Mouse (Mus musculus): ENCODE measurements around the gene Col8a2.

Gene Col8a2

GRCm38 (mm10) chr4:126301584-126302309 is 15.2 kb downstream of the Col8a2 start:
- DNase-seq (ENCODE audit: extremely low read depth, low read depth) = no peak

- DNase-seq (ENCODE audit: extremely low read depth, low read depth) = no peak
These were observed 17.3 kb downstream of the Col8a2 start for GRCm38 (mm10) chr4:126303877-126304276.

GRCm38 (mm10) chr4:126305428-126305827 is 18.8 kb downstream of the Col8a2 start:
- no peak for DNase-seq (ENCODE audit: extremely low read depth, low read depth)

GRCm38 (mm10) chr4:126306058-126306457 is 19.5 kb downstream of the Col8a2 start:
- no peak for DNase-seq (ENCODE audit: extremely low read depth, low read depth)

- no peak for DNase-seq (ENCODE audit: extremely low read depth, low read depth)
These were observed 20.2 kb downstream of the Col8a2 start for GRCm38 (mm10) chr4:126306827-126307226.

- no peak for DNase-seq (ENCODE audit: extremely low read depth, low read depth)
These were observed 22.8 kb downstream of the Col8a2 start for GRCm38 (mm10) chr4:126309211-126309921.

GRCm38 (mm10) chr4:126309922-126310309 is 23.3 kb downstream of the Col8a2 start:
- DNase-seq (ENCODE audit: extremely low read depth, low read depth) = peak; percentile 63

- DNase-seq (ENCODE audit: extremely low read depth, low read depth) = no peak
These were observed 23.8 kb downstream of the Col8a2 start for GRCm38 (mm10) chr4:126310344-126310743.

GRCm38 (mm10) chr4:126311566-126312200 is 25.1 kb downstream of the Col8a2 start:
- no peak for DNase-seq (ENCODE audit: extremely low read depth, low read depth)

GRCm38 (mm10) chr4:126313202-126313601 is 26.6 kb downstream of the Col8a2 start:
- DNase-seq (ENCODE audit: extremely low read depth, low read depth) = no peak

GRCm38 (mm10) chr4:126314393-126314792 is 27.8 kb downstream of the Col8a2 start:
- DNase-seq (ENCODE audit: extremely low read depth, low read depth) = no peak

- DNase-seq (ENCODE audit: extremely low read depth, low read depth) = no peak
These were observed 29.3 kb downstream of the Col8a2 start for GRCm38 (mm10) chr4:126315931-126316330.

- DNase-seq (ENCODE audit: extremely low read depth, low read depth) = no peak
These were observed 29.9 kb downstream of the Col8a2 start for GRCm38 (mm10) chr4:126316443-126317040.

GRCm38 (mm10) chr4:126319806-126320205 is 33.2 kb downstream of the Col8a2 start:
- DNase-seq (ENCODE audit: extremely low read depth, low read depth) = no peak

GRCm38 (mm10) chr4:126321111-126321853 is 34.7 kb downstream of the Col8a2 start, which contains the start of gene Adprhl2:
Adprhl2 (minus strand) TSS chr4:126321703.
- DNase-seq (ENCODE audit: extremely low read depth, low read depth) = peak; percentile 84

GRCm38 (mm10) chr4:126321854-126322511 is 35.4 kb downstream of the Col8a2 start:
- no peak for DNase-seq (ENCODE audit: extremely low read depth, low read depth)

- DNase-seq (ENCODE audit: extremely low read depth, low read depth) = no peak
These were observed 36.1 kb downstream of the Col8a2 start for GRCm38 (mm10) chr4:126322646-126323045.

- DNase-seq (ENCODE audit: extremely low read depth, low read depth) = no peak
These were observed 38.3 kb downstream of the Col8a2 start for GRCm38 (mm10) chr4:126324861-126325260.

- no peak for DNase-seq (ENCODE audit: extremely low read depth, low read depth)
These were observed 38.8 kb downstream of the Col8a2 start, which contains the start of gene Tekt2 for GRCm38 (mm10) chr4:126325281-126325861. Tekt2 (minus strand) TSS chr4:126325688.

- no peak for DNase-seq (ENCODE audit: extremely low read depth, low read depth)
These were observed 39.4 kb downstream of the Col8a2 start for GRCm38 (mm10) chr4:126326036-126326435.
